Mouse (Mus musculus) C2C12 (cell line): ENCODE data around the gene Crocc.

Experiments used
- CTCF ChIP-seq: IDR thresholded peaks from one replicate; pipeline ENCODE4 v1.5.1; 2011; ENCODE audit not compliant: control insufficient read depth, insufficient read depth, insufficient read length
- MYOD1 ChIP-seq: IDR thresholded peaks from one replicate; pipeline ENCODE4 v1.6.1; 2011; ENCODE audit warnings: low read depth; ENCODE audit not compliant: control insufficient read depth, insufficient read length

DNA sequence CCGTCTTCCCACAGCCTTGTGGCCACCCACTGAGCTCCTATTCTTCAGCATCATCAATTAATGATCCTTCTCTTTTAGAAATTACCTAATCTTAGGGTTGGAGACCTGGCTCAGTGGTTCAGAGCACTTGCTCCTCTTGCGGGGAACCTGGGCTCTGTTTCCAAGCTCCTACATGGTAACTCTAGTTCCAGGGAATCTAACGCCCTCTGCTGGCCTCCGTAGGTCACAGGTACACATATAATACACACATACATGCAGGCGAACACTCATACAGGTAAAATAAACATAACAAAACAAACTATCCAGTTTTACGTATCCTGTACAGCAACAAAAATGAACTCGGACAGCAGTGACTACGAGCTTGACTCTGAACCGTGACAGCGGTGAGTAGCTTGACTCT is 3.4 kb downstream of the Crocc start:
- TF ChIP-seq MYOD1 (no peak), CTCF (no peak)
